Mouse (Mus musculus): ENCODE results near the gene Timm44. TPM values are rescaled to one million over a fixed set of nuclear protein-coding genes. Genes with fewer than 3 reads are reported as not detected.
"Not testable (repeated sequence)": the region's sequence is repeated elsewhere in the genome, so short reads cannot be mapped to it uniquely, and the experiment has no call there.

The Timm44 gene
- polyA plus RNA-seq, 1 experiment from 2014 or later: 59.6 TPM

DNA sequence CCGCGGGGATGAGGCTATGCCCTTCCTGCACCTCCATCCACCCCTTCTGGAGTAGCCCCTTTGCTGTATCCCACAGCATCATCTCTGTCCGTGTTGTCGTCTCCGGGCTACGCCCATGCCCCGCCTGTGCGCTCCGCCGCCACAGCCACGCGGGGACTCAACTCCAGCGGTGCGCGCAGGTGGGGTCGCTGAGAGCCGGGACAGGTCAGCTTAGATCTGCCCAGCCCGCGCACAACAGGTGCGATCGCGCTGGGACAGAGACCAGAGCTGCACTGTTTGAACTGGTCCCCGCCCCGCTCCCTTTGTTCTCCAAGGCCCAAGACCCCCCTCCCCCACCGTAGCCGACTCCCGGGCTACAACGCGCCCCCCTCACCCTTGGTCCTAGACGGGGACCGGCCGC, 17.0 kb downstream of the Timm44 start:
- Histone ChIP-seq H3K36me3 (ENCODE audit: control insufficient read depth, insufficient read depth, low read length) (peaks cover 8% of the 10 kb centered on the region; the same call in 1 of the 2 replicates), H3K4me1 (replicated peaks; ENCODE audit: control insufficient read depth, insufficient read depth, low read length) (peaks cover 13% of the 10 kb centered on the region), H3K9me3 (ENCODE audit: control insufficient read depth, low read length) (no peaks in the 10 kb centered on the region), H3K4me2 (replicated peaks; ENCODE audit: low read depth, low read length) (peak overlapping the region; percentile 80), H3K27me3 (ENCODE audit: control insufficient read depth, insufficient read depth, low read length) (no peaks in the 10 kb centered on the region), H3K4me3 (ENCODE audit: low read depth, low read length) (peak overlapping the region; percentile 93), H3K9ac (ENCODE audit: low read depth, low read length) (peak overlapping the region; percentile 95), H3K27ac (ENCODE audit: low read depth, low read length) (peak overlapping the region; percentile 96)
- DNase-seq (ENCODE audit: low spot score): no peak
- WGBS: under 1% methylated on average over 27 of the region's 32 CpGs
- peak; percentile 86 for ATAC-seq (ENCODE audit: low FRiP score)

DNA sequence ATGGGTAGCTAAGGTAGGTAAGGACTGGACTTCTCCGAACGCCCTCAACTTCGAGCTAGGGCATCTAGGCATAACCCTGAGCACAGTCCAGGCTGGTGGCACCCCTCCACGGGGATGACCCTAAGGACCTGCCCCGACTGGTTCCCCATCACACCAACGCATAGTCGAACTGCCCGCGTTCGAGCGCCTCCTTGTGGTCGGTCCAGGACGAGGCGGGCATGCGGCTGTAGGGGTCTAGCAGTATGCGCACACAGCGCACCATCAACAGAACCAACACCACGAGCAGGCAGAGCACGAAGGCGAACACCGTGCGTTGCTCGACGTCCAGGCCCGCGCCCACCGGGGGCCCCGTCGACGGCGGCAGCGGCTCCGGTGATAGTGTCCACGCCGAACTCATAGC, 17.5 kb downstream of the Timm44 start:
- ATAC-seq (ENCODE audit: low FRiP score) (peak; percentile 72), DNase-seq (ENCODE audit: low spot score) (peak; percentile 92)
- peak overlapping the region; percentile 96 for H3K27ac ChIP-seq (ENCODE audit: low read depth, low read length)
- H3K4me2 ChIP-seq (replicated peaks; ENCODE audit: low read depth, low read length): peak overlapping the region; percentile 80
- H3K9me3 ChIP-seq (ENCODE audit: control insufficient read depth, low read length): no peaks in the 10 kb centered on the region
- peaks cover 8% of the 10 kb centered on the region; the same call in 1 of the 2 replicates for H3K36me3 ChIP-seq (ENCODE audit: control insufficient read depth, insufficient read depth, low read length)
- H3K4me3 ChIP-seq (ENCODE audit: low read depth, low read length): peak overlapping the region; percentile 93
- H3K27me3 ChIP-seq (ENCODE audit: control insufficient read depth, insufficient read depth, low read length): no peaks in the 10 kb centered on the region
- H3K9ac ChIP-seq (ENCODE audit: low read depth, low read length): peak overlapping the region; percentile 95
- 2% methylated on average over 34 of the region's 35 CpGs for WGBS
- peaks cover 16% of the 10 kb centered on the region for H3K4me1 ChIP-seq (replicated peaks; ENCODE audit: control insufficient read depth, insufficient read depth, low read length)

DNA sequence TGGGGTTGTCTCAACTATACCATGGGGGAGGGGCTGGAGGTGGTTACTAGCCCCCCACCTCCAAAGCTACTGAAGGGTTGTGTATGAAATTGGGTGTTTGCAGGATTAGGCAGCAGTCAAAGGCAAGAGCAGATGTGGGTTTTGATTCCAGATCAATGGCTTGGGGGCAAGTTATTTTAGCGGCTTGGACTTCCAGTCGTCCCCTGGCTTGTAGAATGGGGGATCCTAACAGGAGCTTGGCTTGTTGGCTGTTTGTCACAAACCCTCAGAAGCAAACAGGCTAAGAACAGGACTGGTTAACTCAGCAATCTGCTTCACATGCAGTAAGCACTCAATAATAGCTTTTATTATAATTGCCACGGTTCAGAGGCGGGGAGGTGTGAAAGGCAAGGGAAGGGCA, 18.4 kb downstream of the Timm44 start:
- H3K9ac ChIP-seq (ENCODE audit: low read depth, low read length): peak overlapping the region; percentile 11; the same call in 1 of the 2 replicates
- 87% methylated on average over 4 of the region's 4 CpGs for WGBS
- no peaks in the 10 kb centered on the region for H3K9me3 ChIP-seq (ENCODE audit: control insufficient read depth, low read length)
- H3K27me3 ChIP-seq (ENCODE audit: control insufficient read depth, insufficient read depth, low read length): no peaks in the 10 kb centered on the region
- peak overlapping the region; percentile 80; the same call in 1 of the 2 replicates for H3K4me2 ChIP-seq (replicated peaks; ENCODE audit: low read depth, low read length)
- peaks cover 16% of the 10 kb centered on the region for H3K4me1 ChIP-seq (replicated peaks; ENCODE audit: control insufficient read depth, insufficient read depth, low read length)
- H3K27ac ChIP-seq (ENCODE audit: low read depth, low read length): no peak overlapping the region
- no peak overlapping the region for H3K4me3 ChIP-seq (ENCODE audit: low read depth, low read length)
- DNase-seq (ENCODE audit: low spot score): no peak
- peaks cover 8% of the 10 kb centered on the region; the same call in 1 of the 2 replicates for H3K36me3 ChIP-seq (ENCODE audit: control insufficient read depth, insufficient read depth, low read length)
- ATAC-seq (ENCODE audit: low FRiP score): no peak

DNA sequence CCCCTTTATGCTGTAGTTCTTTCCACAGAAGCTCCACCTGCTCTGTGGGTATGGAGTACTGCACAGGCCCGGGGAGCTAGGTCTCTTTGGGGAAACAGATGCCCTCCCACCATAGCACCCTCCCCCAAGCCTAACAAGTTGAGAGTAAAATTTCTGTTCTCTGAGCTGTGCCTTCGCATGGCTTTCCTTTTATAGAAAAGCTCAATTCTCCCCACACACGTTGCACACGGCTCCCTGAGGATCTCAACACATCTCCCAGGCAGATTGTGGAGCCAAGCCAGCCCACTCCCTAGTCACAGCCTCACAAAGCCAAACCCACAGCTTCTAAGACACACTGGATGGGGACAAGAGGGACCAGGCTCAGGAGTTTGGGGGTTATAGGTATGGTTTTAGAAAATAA, 18.8 kb downstream of the Timm44 start:
- H3K9me3 ChIP-seq (ENCODE audit: control insufficient read depth, low read length): no peaks in the 10 kb centered on the region
- no peak overlapping the region for H3K9ac ChIP-seq (ENCODE audit: low read depth, low read length)
- WGBS: 76% methylated on average over 4 of the region's 4 CpGs
- no peak overlapping the region for H3K4me3 ChIP-seq (ENCODE audit: low read depth, low read length)
- peaks cover 16% of the 10 kb centered on the region for H3K4me1 ChIP-seq (replicated peaks; ENCODE audit: control insufficient read depth, insufficient read depth, low read length)
- DNase-seq (ENCODE audit: low spot score) (no peak), ATAC-seq (ENCODE audit: low FRiP score) (no peak)
- H3K27me3 ChIP-seq (ENCODE audit: control insufficient read depth, insufficient read depth, low read length): no peaks in the 10 kb centered on the region
- no peak overlapping the region for H3K27ac ChIP-seq (ENCODE audit: low read depth, low read length)
- peak overlapping the region; percentile 80 for H3K4me2 ChIP-seq (replicated peaks; ENCODE audit: low read depth, low read length)
- peaks cover 8% of the 10 kb centered on the region; the same call in 1 of the 2 replicates for H3K36me3 ChIP-seq (ENCODE audit: control insufficient read depth, insufficient read depth, low read length)

DNA sequence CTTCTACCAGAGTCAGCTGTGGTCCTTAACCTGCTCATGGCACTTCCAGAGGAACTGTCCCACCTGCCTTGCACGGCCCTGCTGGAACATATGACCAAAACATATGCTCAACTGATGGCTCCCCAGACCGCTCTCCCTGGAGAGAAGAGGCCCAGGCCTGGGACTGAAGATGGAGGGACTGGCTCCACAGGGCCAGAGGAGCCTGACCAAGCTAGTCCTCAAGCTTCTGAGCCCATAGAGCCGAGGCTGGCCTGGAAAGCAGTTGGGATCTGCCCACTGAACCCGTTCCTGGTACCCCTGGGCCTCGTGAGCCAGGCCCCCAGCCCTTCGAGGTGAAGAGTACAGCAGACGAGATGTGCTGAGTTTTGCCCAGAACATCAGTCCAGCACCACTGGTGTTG, 20.2 kb downstream of the Timm44 start:
- H3K9me3 ChIP-seq (ENCODE audit: control insufficient read depth, low read length); H3K9ac ChIP-seq (ENCODE audit: low read depth, low read length); H3K27ac ChIP-seq (ENCODE audit: low read depth, low read length); H3K36me3 ChIP-seq (ENCODE audit: control insufficient read depth, insufficient read depth, low read length); DNase-seq (ENCODE audit: low spot score); ATAC-seq (ENCODE audit: low FRiP score); H3K27me3 ChIP-seq (ENCODE audit: control insufficient read depth, insufficient read depth, low read length); H3K4me2 ChIP-seq (replicated peaks; ENCODE audit: low read depth, low read length); H3K4me3 ChIP-seq (ENCODE audit: low read depth, low read length): not testable (repeated sequence)
- WGBS: 88% methylated on average over 7 of the region's 7 CpGs
- H3K4me1 ChIP-seq (replicated peaks; ENCODE audit: control insufficient read depth, insufficient read depth, low read length): peaks cover 16% of the 10 kb centered on the region

DNA sequence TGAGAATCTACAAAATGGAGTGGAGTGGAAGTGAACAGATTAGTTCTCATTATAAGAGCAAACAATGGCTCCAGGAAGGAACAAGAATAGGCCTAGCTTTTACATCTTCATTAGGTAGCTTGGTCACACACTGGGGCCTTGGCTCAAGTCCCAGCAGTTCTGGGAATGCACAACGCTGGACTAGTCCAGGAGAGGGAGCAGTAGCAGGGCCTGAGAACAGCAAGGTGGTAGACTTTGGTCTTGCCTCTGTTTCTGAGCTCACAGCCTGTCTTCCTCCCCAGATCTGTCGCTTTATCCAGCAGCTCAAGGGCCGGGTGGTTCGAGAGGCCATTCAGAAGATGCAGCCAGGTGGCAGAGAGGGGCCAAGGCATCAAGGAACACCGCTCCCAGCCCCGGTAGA, 21.7 kb downstream of the Timm44 start:
- peak overlapping the region; percentile 81 for H3K4me3 ChIP-seq (ENCODE audit: low read depth, low read length)
- 67% methylated on average over 6 of the region's 6 CpGs for WGBS
- H3K36me3 ChIP-seq (ENCODE audit: control insufficient read depth, insufficient read depth, low read length): peaks cover 6% of the 10 kb centered on the region; the same call in 1 of the 2 replicates
- peak overlapping the region; percentile 77; the same call in 1 of the 2 replicates for H3K9ac ChIP-seq (ENCODE audit: low read depth, low read length)
- H3K4me2 ChIP-seq (replicated peaks; ENCODE audit: low read depth, low read length): peak overlapping the region; percentile 78
- DNase-seq (ENCODE audit: low spot score) (peak; percentile 25), ATAC-seq (ENCODE audit: low FRiP score) (no peak)
- H3K4me1 ChIP-seq (replicated peaks; ENCODE audit: control insufficient read depth, insufficient read depth, low read length): peaks cover 18% of the 10 kb centered on the region
- H3K9me3 ChIP-seq (ENCODE audit: control insufficient read depth, low read length): no peaks in the 10 kb centered on the region
- no peaks in the 10 kb centered on the region for H3K27me3 ChIP-seq (ENCODE audit: control insufficient read depth, insufficient read depth, low read length)
- no peak overlapping the region for H3K27ac ChIP-seq (ENCODE audit: low read depth, low read length)

DNA sequence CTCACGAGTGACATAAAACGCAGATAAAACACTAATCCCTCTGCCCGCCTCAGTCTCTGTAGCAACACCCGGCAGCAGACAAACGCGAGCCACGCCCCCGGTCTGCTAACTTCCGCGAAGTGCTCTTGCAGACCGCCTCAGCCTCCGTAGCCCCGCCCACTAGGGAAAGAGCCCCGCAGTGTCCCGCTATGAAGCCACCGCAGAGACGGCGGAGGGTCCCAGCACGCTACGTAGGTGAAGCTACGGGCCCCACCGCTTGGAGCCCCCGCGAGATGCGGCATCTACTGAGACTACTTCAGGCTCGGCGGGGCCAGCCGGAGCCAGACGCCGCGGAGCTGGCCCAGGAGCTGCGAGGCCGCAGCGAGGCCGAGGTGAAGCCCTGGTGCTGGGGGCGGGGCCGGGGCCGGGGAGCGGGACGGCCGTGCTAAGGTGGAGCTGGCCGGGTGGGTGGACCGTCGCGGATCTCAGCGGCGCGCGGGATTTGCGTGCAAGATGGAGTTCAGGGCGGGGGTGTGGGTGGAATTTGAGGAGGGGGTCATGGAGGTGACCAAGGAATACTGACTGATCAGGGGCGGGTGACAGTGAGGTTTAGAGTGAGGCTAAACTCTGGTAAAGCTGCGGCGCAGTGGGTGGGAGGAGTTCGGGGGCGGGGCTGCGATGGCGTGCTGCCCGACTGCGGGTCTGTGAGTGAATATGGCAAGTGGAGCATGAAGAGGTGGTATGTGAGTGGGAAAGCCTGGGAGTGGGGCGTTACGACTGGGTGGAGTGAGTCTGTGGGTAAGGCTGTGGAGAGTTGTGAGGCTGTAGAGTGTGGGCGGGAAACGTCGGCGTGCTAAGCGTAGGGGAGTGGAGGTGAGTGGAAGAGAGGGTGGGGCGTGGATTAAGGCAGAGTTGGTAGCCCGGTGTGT, 22.5 kb downstream of the Timm44 start, which contains the start of gene Snapc2:
Gene Snapc2, plus strand, starts transcription at position 147 of the 908 bp plus-strand sequence.
- Histone ChIP-seq H3K9me3 (ENCODE audit: control insufficient read depth, low read length) (no peaks in the 10 kb centered on the region), H3K4me2 (replicated peaks; ENCODE audit: low read depth, low read length) (peak within 1 kb of the TSS; percentile 78), H3K4me3 (ENCODE audit: low read depth, low read length) (peak within 1 kb of the TSS; percentile 81), H3K27me3 (ENCODE audit: control insufficient read depth, insufficient read depth, low read length) (no peaks in the 10 kb centered on the region), H3K27ac (ENCODE audit: low read depth, low read length) (peak within 1 kb of the TSS; percentile 83), H3K36me3 (ENCODE audit: control insufficient read depth, insufficient read depth, low read length) (peaks cover 6% of the 10 kb centered on the region; the same call in 1 of the 2 replicates), H3K9ac (ENCODE audit: low read depth, low read length) (peak within 1 kb of the TSS; percentile 77), H3K4me1 (replicated peaks; ENCODE audit: control insufficient read depth, insufficient read depth, low read length) (peaks cover 18% of the 10 kb centered on the region)
- under 1% methylated on average over 65 of the region's 69 CpGs for WGBS
- peak; percentile 98 for DNase-seq (ENCODE audit: low spot score)
- peak; percentile 91 for ATAC-seq (ENCODE audit: low FRiP score)

DNA sequence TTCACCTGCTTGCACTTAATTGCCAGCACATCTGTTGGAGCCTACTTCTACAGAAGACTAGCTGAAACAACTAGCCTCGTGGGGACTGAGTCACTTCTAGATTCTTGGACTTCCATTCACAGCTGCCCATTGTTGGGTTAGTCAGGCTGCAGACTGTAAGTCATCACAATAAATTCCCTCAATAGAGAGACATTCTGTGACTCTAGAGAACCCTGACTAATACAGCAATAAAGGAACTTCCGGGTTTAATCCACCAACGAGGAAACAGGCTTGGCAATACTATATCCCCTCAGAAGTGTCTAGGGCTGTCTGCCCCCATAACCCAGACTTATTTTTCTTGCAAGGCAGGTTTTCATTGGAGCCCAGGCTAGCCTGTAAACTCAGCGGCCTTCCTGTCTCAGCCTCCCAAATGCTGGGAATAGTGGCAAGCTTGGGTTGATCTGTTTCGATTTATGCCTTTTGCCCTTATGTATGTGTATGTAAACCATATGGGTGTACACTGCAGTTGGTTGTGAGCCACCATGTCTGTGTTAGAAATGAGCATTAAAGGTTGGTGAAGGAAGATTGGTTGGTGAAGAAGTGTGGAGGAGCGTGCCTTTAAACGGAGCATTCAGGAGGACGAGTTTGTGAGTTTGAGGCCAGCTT, 23.5 kb downstream of the Timm44 start:
- Histone ChIP-seq H3K4me2 (replicated peaks; ENCODE audit: low read depth, low read length) (peak overlapping the region; percentile 31), H3K9ac (ENCODE audit: low read depth, low read length) (peak overlapping the region; percentile 77), H3K27me3 (ENCODE audit: control insufficient read depth, insufficient read depth, low read length) (no peaks in the 10 kb centered on the region), H3K27ac (ENCODE audit: low read depth, low read length) (no peak overlapping the region), H3K4me1 (replicated peaks; ENCODE audit: control insufficient read depth, insufficient read depth, low read length) (peaks cover 13% of the 10 kb centered on the region), H3K4me3 (ENCODE audit: low read depth, low read length) (peak overlapping the region; percentile 81), H3K9me3 (ENCODE audit: control insufficient read depth, low read length) (no peaks in the 10 kb centered on the region), H3K36me3 (ENCODE audit: control insufficient read depth, insufficient read depth, low read length) (peaks cover 6% of the 10 kb centered on the region; the same call in 1 of the 2 replicates)
- 47% methylated on average over 8 of the region's 8 CpGs for WGBS
- peak; percentile 0; the same call in 1 of the 2 replicates for ATAC-seq (ENCODE audit: low FRiP score)
- no peak for DNase-seq (ENCODE audit: low spot score)

All from hindbrain, embryonic 11.5 days (tissue).